In the genomic region with DNA sequence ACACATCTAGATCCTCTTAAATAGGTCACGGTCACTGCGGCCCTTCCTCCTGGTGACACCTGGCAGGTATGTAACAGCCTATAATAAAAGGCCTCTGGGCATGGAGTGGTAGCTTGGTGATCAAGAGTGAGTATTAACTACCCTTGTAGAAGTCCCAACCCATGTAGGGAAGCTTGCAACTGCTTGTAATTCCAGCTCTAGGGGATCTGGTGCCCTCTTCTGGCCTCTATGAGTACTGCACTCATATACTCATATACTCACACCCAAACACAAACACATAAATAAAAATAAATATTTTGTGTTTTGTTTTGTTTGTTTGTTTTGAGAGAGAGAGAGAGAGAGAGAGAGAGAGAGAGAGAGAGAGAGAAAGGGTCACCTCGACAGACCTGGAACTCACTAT, we compare ENCODE assay signal across 26 mouse cellular contexts.
DNase-seq lines count a peak whose midpoint lies in the region; ATAC-seq and TF ChIP-seq lines count a peak whose summit lies in the region.
"Had no signal": no experiment of that assay in that cellular context is flagged by ENCODE, and none has a peak within 500 bp of the region (broad histone marks: within the 10 kb centered on the region; RNA-seq: fewer than 3 reads in every experiment).

No protein-coding gene starts in this region.

- no peaks in the 10 kb centered on the region for H3K36me3 ChIP-seq in kidney, postnatal 0 days (ENCODE audit: insufficient read depth, low read length)
- H3K36me3 ChIP-seq in midbrain, postnatal 0 days (ENCODE audit: insufficient read depth, low read length) = no peaks in the 10 kb centered on the region
- H3K36me3 ChIP-seq in midbrain, embryonic 16.5 days (ENCODE audit: control insufficient read depth, insufficient read depth, low read length) = no peaks in the 10 kb centered on the region
- no peaks in the 10 kb centered on the region for H3K36me3 ChIP-seq in MEL (ENCODE audit: control insufficient read depth in 1 of 2, insufficient read depth in 2 of 2, low read length in 2 of 2)
- H3K36me3 ChIP-seq in forebrain, embryonic 10.5 days (replicated peaks) = no peaks in the 10 kb centered on the region
- H3K36me3 ChIP-seq: embryonic facial prominence, embryonic 13.5 days; hindbrain, embryonic 10.5 days; neural tube, embryonic 13.5 days had no signal

- H3K9ac ChIP-seq in kidney, postnatal 0 days (ENCODE audit: low read depth, low read length) = no peak overlapping the region
- no peak overlapping the region for H3K9ac ChIP-seq in midbrain, postnatal 0 days (replicated peaks; ENCODE audit: low read length, poor library complexity, severe bottlenecking)
- H3K9ac ChIP-seq in midbrain, embryonic 16.5 days (ENCODE audit: low read depth, low read length) = no peak overlapping the region
- no peak overlapping the region for H3K9ac ChIP-seq in MEL (ENCODE audit: control insufficient read depth, low read depth, low read length, poor library complexity, severe bottlenecking)
- H3K9ac ChIP-seq: embryonic facial prominence, embryonic 13.5 days; forebrain, embryonic 13.5 days; neural tube, embryonic 13.5 days had no signal

- no peak overlapping the region for H3K4me3 ChIP-seq in kidney, postnatal 0 days (replicated peaks; ENCODE audit: low read depth, low read length)
- H3K4me3 ChIP-seq in midbrain, postnatal 0 days (ENCODE audit: low read depth, low read length) = no peak overlapping the region
- H3K4me3 ChIP-seq in midbrain, embryonic 16.5 days (ENCODE audit: low read depth, low read length) = no peak overlapping the region
- no peak overlapping the region for H3K4me3 ChIP-seq in MEL (ENCODE audit: control insufficient read depth in 1 of 2, insufficient read depth in 1 of 2, low read depth in 2 of 2, low read length in 2 of 2)
- H3K4me3 ChIP-seq in forebrain, embryonic 10.5 days = no peak overlapping the region
- H3K4me3 ChIP-seq: embryonic facial prominence, embryonic 13.5 days; erythroblast, embryonic 14.5 days; forebrain, embryonic 13.5 days; hindbrain, embryonic 10.5 days; megakaryocyte, embryonic 14.5 days; myocyte; neural tube, embryonic 13.5 days had no signal

- no peaks in the 10 kb centered on the region for H3K79me2 ChIP-seq in MEL (ENCODE audit: control insufficient read depth, insufficient read depth, low read length, poor library complexity)

- no peak overlapping the region for H3K27ac ChIP-seq in kidney, postnatal 0 days
- H3K27ac ChIP-seq in midbrain, postnatal 0 days (ENCODE audit: low read depth, low read length) = no peak overlapping the region
- H3K27ac ChIP-seq in midbrain, embryonic 16.5 days (ENCODE audit: low read length) = no peak overlapping the region
- no peak overlapping the region for H3K27ac ChIP-seq in MEL (ENCODE audit: control insufficient read depth, low read depth, low read length)
- H3K27ac ChIP-seq in forebrain, embryonic 10.5 days = no peak overlapping the region
- H3K27ac ChIP-seq: embryonic facial prominence, embryonic 13.5 days; forebrain, embryonic 13.5 days; hindbrain, embryonic 10.5 days; neural tube, embryonic 13.5 days had no signal

- H3K27me3 ChIP-seq in kidney, postnatal 0 days (ENCODE audit: insufficient read depth, low read length) = no peaks in the 10 kb centered on the region
- H3K27me3 ChIP-seq in midbrain, postnatal 0 days (ENCODE audit: insufficient read depth, low read length) = no peaks in the 10 kb centered on the region
- no peaks in the 10 kb centered on the region for H3K27me3 ChIP-seq in midbrain, embryonic 16.5 days (ENCODE audit: control insufficient read depth, insufficient read depth, low read depth, low read length)
- H3K27me3 ChIP-seq in MEL (ENCODE audit: control insufficient read depth in 1 of 2, insufficient read depth in 2 of 2, low read length in 2 of 2) = no peaks in the 10 kb centered on the region; a peak in 1 of 4 replicates
- H3K27me3 ChIP-seq in forebrain, embryonic 10.5 days (ENCODE audit: poor library complexity, severe bottlenecking) = peaks cover 73% of the 10 kb centered on the region

- TF ChIP-seq CTCF in kidney, postnatal 0 days (IDR thresholded peaks at IDR 0.05; ENCODE audit: low read depth) = peak; percentile 30
- TF ChIP-seq CTCF in midbrain, postnatal 0 days (IDR thresholded peaks at IDR 0.05) = peak; percentile 40
- peak; percentile 21 to 54 (median 51); a peak in 4 of 6 replicates for TF ChIP-seq CTCF in MEL (IDR thresholded peaks at IDR 0.05 in 2 of 3, conservative IDR thresholded peaks at IDR 0.05 in 1 of 3; ENCODE audit: control insufficient read depth in 1 of 3, insufficient read depth in 1 of 3, low read depth in 2 of 3, low read length in 3 of 3, poor library complexity in 1 of 3, severe bottlenecking in 1 of 3)

- no peak overlapping the region for H3K4me2 ChIP-seq in kidney, postnatal 0 days (ENCODE audit: low read length)
- H3K4me2 ChIP-seq in midbrain, postnatal 0 days (ENCODE audit: low read depth, low read length, poor library complexity, severe bottlenecking) = no peak overlapping the region
- no peak overlapping the region for H3K4me2 ChIP-seq in midbrain, embryonic 16.5 days (ENCODE audit: low read length)
- H3K4me2 ChIP-seq: embryonic facial prominence, embryonic 13.5 days; forebrain, embryonic 13.5 days; heart, embryonic 11.5 days; neural tube, embryonic 13.5 days had no signal

- peak; percentile 48 for TF ChIP-seq RAD21 in MEL (IDR thresholded peaks at IDR 0.05; ENCODE audit: low read depth, low read length)

- ATAC-seq in kidney, postnatal 0 days (replicated peaks; ENCODE audit: low FRiP score, low read depth) = no peak
- no peak for ATAC-seq in midbrain, postnatal 0 days (ENCODE audit: low FRiP score)
- no peak for ATAC-seq in midbrain, embryonic 16.5 days
- ATAC-seq: forebrain, embryonic 13.5 days had no signal

- TF ChIP-seq EP300 in MEL (IDR thresholded peaks at IDR 0.05; ENCODE audit: low read depth in 1 of 2, low read length in 2 of 2) = no peak

- no peak for DNase-seq in kidney, postnatal 0 days (ENCODE audit: low spot score)
- no peak for DNase-seq in kidney, postnatal 36 days
- no peak for DNase-seq in midbrain, postnatal 0 days (ENCODE audit: low spot score)
- DNase-seq in MEL (ENCODE audit: low read depth, low spot score) = peak; percentile 36
- DNase-seq in cerebellum, adult 18-20 months = no peak
- DNase-seq in forebrain, embryonic 10.5 days (ENCODE audit: extremely low spot score, low spot score) = no peak
- DNase-seq: adrenal gland, adult 8-10 months; cerebellum, adult 11-12 months; cerebellum, postnatal 14 days; kidney, adult 8-10 months; kidney, postnatal 14 days; layer of hippocampus, adult 9-11 months; lung, postnatal 36 days; midbrain, embryonic 14.5 days; retina, postnatal 1 day; right cerebral cortex, postnatal 25 days; spleen, adult 18-20 months had no signal

- 93% methylated on average over 3 of the region's 3 CpGs for WGBS in kidney, postnatal 0 days
- 99% methylated on average over 3 of the region's 3 CpGs for WGBS in midbrain, postnatal 0 days
- 99% methylated on average over 3 of the region's 3 CpGs for WGBS in midbrain, embryonic 16.5 days
- WGBS in forebrain, embryonic 10.5 days = 92% methylated on average over 3 of the region's 3 CpGs

- no peaks in the 10 kb centered on the region for H3K4me1 ChIP-seq in kidney, postnatal 0 days (replicated peaks; ENCODE audit: insufficient read depth, low read length)
- no peaks in the 10 kb centered on the region for H3K4me1 ChIP-seq in midbrain, postnatal 0 days (ENCODE audit: insufficient read depth, low read length)
- no peaks in the 10 kb centered on the region for H3K4me1 ChIP-seq in midbrain, embryonic 16.5 days (ENCODE audit: control insufficient read depth, insufficient read depth, low read length)
- no peaks in the 10 kb centered on the region for H3K4me1 ChIP-seq in MEL (ENCODE audit: control insufficient read depth in 1 of 2, insufficient read depth in 2 of 2, low read length in 2 of 2)
- no peaks in the 10 kb centered on the region for H3K4me1 ChIP-seq in forebrain, embryonic 10.5 days
- H3K4me1 ChIP-seq: embryonic facial prominence, embryonic 13.5 days; forebrain, embryonic 13.5 days; megakaryocyte, embryonic 14.5 days; neural tube, embryonic 13.5 days had no signal

- no peaks in the 10 kb centered on the region for H3K9me3 ChIP-seq in kidney, postnatal 0 days (replicated peaks; ENCODE audit: low read length)
- no peaks in the 10 kb centered on the region for H3K9me3 ChIP-seq in midbrain, postnatal 0 days (ENCODE audit: low read length)
- no peaks in the 10 kb centered on the region for H3K9me3 ChIP-seq in midbrain, embryonic 16.5 days (replicated peaks; ENCODE audit: control insufficient read depth, low read length, poor library complexity, severe bottlenecking)
- no peaks in the 10 kb centered on the region for H3K9me3 ChIP-seq in MEL (replicated peaks; ENCODE audit: insufficient read depth, low read length)
- H3K9me3 ChIP-seq in forebrain, embryonic 10.5 days = peaks cover 8% of the 10 kb centered on the region; the same call in 1 of the 2 replicates
- H3K9me3 ChIP-seq: embryonic facial prominence, embryonic 13.5 days; forebrain, embryonic 13.5 days; neural tube, embryonic 13.5 days had no signal

- TF ChIP-seq POLR2A in MEL (IDR thresholded peaks at IDR 0.05; ENCODE audit: control insufficient read depth in 1 of 2, insufficient read depth in 1 of 2, low read depth in 1 of 2, low read length in 2 of 2, poor library complexity in 1 of 2) = no peak

TF ChIP-seq in MEL, 35 proteins besides CTCF, POLR2A, EP300 and RAD21:
- TF ChIP-seq KAT2A (conservative IDR thresholded peaks at IDR 0.05; ENCODE audit: low read depth, low read length) (no peak), ZC3H11A (IDR thresholded peaks at IDR 0.05; ENCODE audit: low read depth, low read length) (peak; percentile 33; the same call in 1 of the 2 replicates), SMC3 (IDR thresholded peaks at IDR 0.05; ENCODE audit: low read depth, low read length) (peak; percentile 45), BHLHE40 (IDR thresholded peaks at IDR 0.05; ENCODE audit: borderline replicate concordance, low read depth, low read length) (no peak), NELFE (IDR thresholded peaks at IDR 0.05; ENCODE audit: low read depth, low read length) (no peak)
